Mouse (Mus musculus) heart, adult 2 months (tissue): ENCODE results near the gene Mob3b. TPM values are rescaled to one million over a fixed set of nuclear protein-coding genes. Genes with fewer than 3 reads are reported as not detected.

Experiments
- DNase-seq, 2 experiments: peaks; one replicate each; pipeline ENCODE4 v3.0.0; 2021
- H3K27ac ChIP-seq: fragments of 200-600 bp; 2 replicates; pipeline ENCODE4 v1.8.1; 2022
- H3K27me3 ChIP-seq: fragments of 200-500 bp; 2 replicates; pipeline ENCODE4 v1.6.1; 2012; ENCODE audit warnings: mild to moderate bottlenecking, low read length, inconsistent platforms, mixed read lengths; ENCODE audit not compliant: control insufficient read depth, insufficient read depth
- H3K36me3 ChIP-seq: fragments of 200-500 bp; 2 replicates; pipeline ENCODE4 v1.6.1; 2012; ENCODE audit warnings: low read length, inconsistent platforms; ENCODE audit not compliant: control insufficient read depth, insufficient read depth
- H3K4me1 ChIP-seq: fragments of 200-500 bp; 2 replicates; pipeline ENCODE4 v1.6.1; 2011; ENCODE audit warnings: low read length; ENCODE audit not compliant: control insufficient read depth, insufficient read depth
- H3K4me3 ChIP-seq: fragments of 200-600 bp; 2 replicates; pipeline ENCODE4 v1.8.1; 2022
- H3K79me2 ChIP-seq: fragments of 200-500 bp; replicated peaks from 2 replicates; pipeline ENCODE4 v1.6.1; 2012; ENCODE audit warnings: mild to moderate bottlenecking, inconsistent platforms, low read length, moderate library complexity, mixed read lengths; ENCODE audit not compliant: control insufficient read depth, insufficient read depth
- H3K9ac ChIP-seq: fragments of 200-500 bp; 2 replicates; pipeline ENCODE4 v1.6.1; 2012; ENCODE audit warnings: low read depth, mild to moderate bottlenecking, control low read depth, inconsistent platforms, low read length, mixed read lengths
- CTCF ChIP-seq: fragments of 200-600 bp; IDR thresholded peaks from 2 replicates; pipeline ENCODE4 v1.8.1; 2022; ENCODE audit warnings: antibody characterized with exemption, mild to moderate bottlenecking, moderate library complexity
- EP300 ChIP-seq: fragments of 200-500 bp; IDR thresholded peaks from 2 replicates; pipeline ENCODE4 v1.6.1; 2011; ENCODE audit warnings: low read depth, low read length, control low read depth; ENCODE audit not compliant: insufficient read depth
- POLR2A ChIP-seq: fragments of 200-500 bp; IDR thresholded peaks from 2 replicates; pipeline ENCODE4 v1.6.1; 2011; ENCODE audit warnings: mild to moderate bottlenecking, low read depth, low read length, control low read depth; ENCODE audit not compliant: insufficient read depth
- WGBS: fragments of 180-500 bp; shearing (Covaris S2); methylation state at CpG from one replicate; pipeline ENCODE4 v1.1.7; 2018; 5-methylcytosine and 5-hydroxymethylcytosine counted together
- intact Hi-C: fragments of 180-260 bp; cut with DNase I; formaldehyde crosslinking; loops from one replicate; pipeline ENCODE4 v1.15.1; 2025
- polyA plus RNA-seq: library from polyadenylated mRNA; depleted of rRNA; stranded (reverse); fragments of >200 nt; gene quantifications from 2 replicates; pipeline ENCODE4 v1.2.3, GENCODE M21; 2012
- total RNA-seq, 2 experiments: library from RNA; stranded (reverse); gene quantifications; 2 replicates each; pipeline ENCODE4 v1.2.3; 2021

Mob3b gene
- total and polyA plus RNA-seq, 3 experiments, result 0.66 to 1.4 (median 1.2) TPM

- DNase-seq, result no peak
- WGBS, result 55% methylated on average over 3 of the region's 3 CpGs
- 0 out of 2 replicates have a peak, but pooled peaks cover 1% of the 10 kb centered on the region for H3K4me1 ChIP-seq
- no peak overlapping the region for H3K4me3 ChIP-seq
- intact Hi-C loops, result no loop called here
- TF ChIP-seq EP300 (no peak), POLR2A (no peak), CTCF (no peak)
- no peaks in the 10 kb centered on the region for H3K36me3 ChIP-seq
- H3K79me2 ChIP-seq, result no peaks in the 10 kb centered on the region
- no peak overlapping the region for H3K27ac ChIP-seq
- H3K27me3 ChIP-seq, result no peaks in the 10 kb centered on the region
- H3K9ac ChIP-seq, result no peak overlapping the region
Observed at GRCm38 (mm10) chr4:35092457-35092856, 64.8 kb downstream of the Mob3b start.

GRCm38 (mm10) chr4:35091157-35091784 is 66.0 kb downstream of the Mob3b start:
- intact Hi-C loops, result no loop called here
- WGBS, result 87% methylated on average over 13 of the region's 13 CpGs
- TF ChIP-seq POLR2A (no peak), CTCF (no peak), EP300 (no peak)
- Histone ChIP-seq H3K27me3 (no peaks in the 10 kb centered on the region), H3K79me2 (no peaks in the 10 kb centered on the region), H3K27ac (no peak overlapping the region), H3K4me3 (no peak overlapping the region), H3K36me3 (no peaks in the 10 kb centered on the region), H3K9ac (no peak overlapping the region), H3K4me1 (no peaks in the 10 kb centered on the region)
- no peak for DNase-seq

- H3K27me3 ChIP-seq, result no peaks in the 10 kb centered on the region
- WGBS, result 80% methylated on average over 14 of the region's 14 CpGs
- intact Hi-C loops, result no loop called here
- no peak for DNase-seq
- no peaks in the 10 kb centered on the region for H3K4me1 ChIP-seq
- H3K27ac ChIP-seq, result no peak overlapping the region
- H3K9ac ChIP-seq, result no peak overlapping the region
- H3K36me3 ChIP-seq, result no peaks in the 10 kb centered on the region
- no peak for TF ChIP-seq EP300
- no peak overlapping the region for H3K4me3 ChIP-seq
- H3K79me2 ChIP-seq, result no peaks in the 10 kb centered on the region
Observed at GRCm38 (mm10) chr4:35089321-35090316, 67.7 kb downstream of the Mob3b start.

- Histone ChIP-seq H3K9ac (no peak overlapping the region), H3K27me3 (no peaks in the 10 kb centered on the region), H3K4me1 (no peaks in the 10 kb centered on the region; the same call in 1 of the 2 replicates), H3K4me3 (no peak overlapping the region), H3K36me3 (no peaks in the 10 kb centered on the region), H3K27ac (no peak overlapping the region), H3K79me2 (no peaks in the 10 kb centered on the region)
- 70% methylated on average over 7 of the region's 7 CpGs for WGBS
- no peak for TF ChIP-seq CTCF
- TF ChIP-seq POLR2A, result no peak
- intact Hi-C loops, result no loop called here
- DNase-seq, result no peak
Observed at GRCm38 (mm10) chr4:35086067-35086700, 71.1 kb downstream of the Mob3b start.

- 72% methylated on average over 8 of the region's 8 CpGs for WGBS
- no peaks in the 10 kb centered on the region for H3K79me2 ChIP-seq
- H3K4me1 ChIP-seq, result no peaks in the 10 kb centered on the region; the same call in 1 of the 2 replicates
- no peak overlapping the region for H3K27ac ChIP-seq
- TF ChIP-seq CTCF (no peak), POLR2A (no peak), EP300 (no peak)
- intact Hi-C loops, result no loop called here
- H3K4me3 ChIP-seq, result no peak overlapping the region
- no peak overlapping the region for H3K9ac ChIP-seq
- no peaks in the 10 kb centered on the region for H3K27me3 ChIP-seq
- no peak for DNase-seq
- no peaks in the 10 kb centered on the region for H3K36me3 ChIP-seq
Observed at GRCm38 (mm10) chr4:35084060-35084459, 73.2 kb downstream of the Mob3b start.
